Mouse (Mus musculus): Measurements from ENCODE around the gene Dnajb3. TPM values are rescaled to one million over a fixed set of nuclear protein-coding genes. Genes with fewer than 3 reads are reported as not detected.
"Not testable (repeated sequence)": the region's sequence is repeated elsewhere in the genome, so short reads cannot be mapped to it uniquely, and the experiment has no call there.

Dnajb3 gene
- polyA plus RNA-seq, 1 experiment from 2014 or later: 11.6 TPM

- Histone ChIP-seq H3K9ac (ENCODE audit: low read depth, low read length) (no peak overlapping the region), H3K36me3 (ENCODE audit: control insufficient read depth, insufficient read depth, low read length) (no peaks in the 10 kb centered on the region), H3K4me2 (ENCODE audit: low read length) (no peak overlapping the region), H3K27me3 (replicated peaks; ENCODE audit: control insufficient read depth, insufficient read depth, low read length) (no peaks in the 10 kb centered on the region), H3K9me3 (ENCODE audit: control insufficient read depth, low read length) (peaks cover 77% of the 10 kb centered on the region), H3K4me3 (ENCODE audit: low read length) (no peak overlapping the region), H3K4me1 (ENCODE audit: control insufficient read depth, insufficient read depth, low read depth, low read length) (no peaks in the 10 kb centered on the region), H3K27ac (ENCODE audit: low read depth, low read length) (no peak overlapping the region)
- ATAC-seq: no peak
- WGBS: 70% methylated on average over 7 of the region's 7 CpGs
These were observed 22.5 kb upstream of the Dnajb3 start for GRCm38 (mm10) chr1:88228121-88228520.

- 56% methylated on average over 2 of the region's 2 CpGs for WGBS
- Histone ChIP-seq H3K4me2 (ENCODE audit: low read length) (no peak overlapping the region), H3K27ac (ENCODE audit: low read depth, low read length) (no peak overlapping the region), H3K9me3 (ENCODE audit: control insufficient read depth, low read length) (peaks cover 71% of the 10 kb centered on the region), H3K27me3 (replicated peaks; ENCODE audit: control insufficient read depth, insufficient read depth, low read length) (no peaks in the 10 kb centered on the region), H3K4me3 (ENCODE audit: low read length) (no peak overlapping the region), H3K9ac (ENCODE audit: low read depth, low read length) (no peak overlapping the region), H3K4me1 (ENCODE audit: control insufficient read depth, insufficient read depth, low read depth, low read length) (no peaks in the 10 kb centered on the region), H3K36me3 (ENCODE audit: control insufficient read depth, insufficient read depth, low read length) (no peaks in the 10 kb centered on the region)
- no peak for ATAC-seq
These were observed 21.9 kb upstream of the Dnajb3 start for GRCm38 (mm10) chr1:88227482-88227881.

GRCm38 (mm10) chr1:88226670-88227379 lies 21.2 kb upstream of the Dnajb3 start, which contains the start of gene Mroh2a:
Mroh2a (plus strand) TSS chr1:88226986.
- Histone ChIP-seq H3K9ac (ENCODE audit: low read depth, low read length) (no peak within 1 kb of the TSS), H3K4me3 (ENCODE audit: low read length) (no peak within 1 kb of the TSS), H3K27ac (ENCODE audit: low read depth, low read length) (no peak within 1 kb of the TSS), H3K4me2 (ENCODE audit: low read length) (no peak within 1 kb of the TSS), H3K9me3 (ENCODE audit: control insufficient read depth, low read length) (peaks cover 68% of the 10 kb centered on the region), H3K36me3 (ENCODE audit: control insufficient read depth, insufficient read depth, low read length) (no peaks in the 10 kb centered on the region), H3K4me1 (ENCODE audit: control insufficient read depth, insufficient read depth, low read depth, low read length) (no peaks in the 10 kb centered on the region), H3K27me3 (replicated peaks; ENCODE audit: control insufficient read depth, insufficient read depth, low read length) (no peaks in the 10 kb centered on the region)
- ATAC-seq: no peak
- 59% methylated on average over 5 of the region's 5 CpGs for WGBS

GRCm38 (mm10) chr1:88225741-88226140 lies 20.2 kb upstream of the Dnajb3 start:
- H3K27me3 ChIP-seq (replicated peaks; ENCODE audit: control insufficient read depth, insufficient read depth, low read length): no peaks in the 10 kb centered on the region
- peaks cover 57% of the 10 kb centered on the region for H3K9me3 ChIP-seq (ENCODE audit: control insufficient read depth, low read length)
- H3K4me2 ChIP-seq (ENCODE audit: low read length): no peak overlapping the region
- no peak overlapping the region for H3K27ac ChIP-seq (ENCODE audit: low read depth, low read length)
- no peaks in the 10 kb centered on the region for H3K36me3 ChIP-seq (ENCODE audit: control insufficient read depth, insufficient read depth, low read length)
- no peak overlapping the region for H3K9ac ChIP-seq (ENCODE audit: low read depth, low read length)
- ATAC-seq: no peak
- no peaks in the 10 kb centered on the region for H3K4me1 ChIP-seq (ENCODE audit: control insufficient read depth, insufficient read depth, low read depth, low read length)
- no peak overlapping the region for H3K4me3 ChIP-seq (ENCODE audit: low read length)

GRCm38 (mm10) chr1:88225301-88225700 lies 19.7 kb upstream of the Dnajb3 start:
- WGBS: 41% methylated on average over 2 of the region's 2 CpGs
- H3K4me3 ChIP-seq (ENCODE audit: low read length); H3K36me3 ChIP-seq (ENCODE audit: control insufficient read depth, insufficient read depth, low read length); H3K27me3 ChIP-seq (replicated peaks; ENCODE audit: control insufficient read depth, insufficient read depth, low read length); ATAC-seq; H3K9ac ChIP-seq (ENCODE audit: low read depth, low read length); H3K27ac ChIP-seq (ENCODE audit: low read depth, low read length); H3K4me1 ChIP-seq (ENCODE audit: control insufficient read depth, insufficient read depth, low read depth, low read length); H3K4me2 ChIP-seq (ENCODE audit: low read length): not testable (repeated sequence)
- H3K9me3 ChIP-seq (ENCODE audit: control insufficient read depth, low read length): peaks cover 53% of the 10 kb centered on the region

- WGBS: 68% methylated on average over 2 of the region's 2 CpGs
- H3K9me3 ChIP-seq (ENCODE audit: control insufficient read depth, low read length): peaks cover 42% of the 10 kb centered on the region
- H3K4me2 ChIP-seq (ENCODE audit: low read length): no peak overlapping the region
- no peak overlapping the region for H3K9ac ChIP-seq (ENCODE audit: low read depth, low read length)
- no peaks in the 10 kb centered on the region for H3K4me1 ChIP-seq (ENCODE audit: control insufficient read depth, insufficient read depth, low read depth, low read length)
- no peak for ATAC-seq
- no peaks in the 10 kb centered on the region for H3K36me3 ChIP-seq (ENCODE audit: control insufficient read depth, insufficient read depth, low read length)
- H3K27me3 ChIP-seq (replicated peaks; ENCODE audit: control insufficient read depth, insufficient read depth, low read length): no peaks in the 10 kb centered on the region
- no peak overlapping the region for H3K27ac ChIP-seq (ENCODE audit: low read depth, low read length)
- no peak overlapping the region for H3K4me3 ChIP-seq (ENCODE audit: low read length)
These were observed 18.6 kb upstream of the Dnajb3 start for GRCm38 (mm10) chr1:88224029-88224776.

- Histone ChIP-seq H3K36me3 (ENCODE audit: control insufficient read depth, insufficient read depth, low read length) (no peaks in the 10 kb centered on the region), H3K9me3 (ENCODE audit: control insufficient read depth, low read length) (peaks cover 36% of the 10 kb centered on the region), H3K9ac (ENCODE audit: low read depth, low read length) (no peak overlapping the region), H3K27me3 (replicated peaks; ENCODE audit: control insufficient read depth, insufficient read depth, low read length) (no peaks in the 10 kb centered on the region), H3K4me2 (ENCODE audit: low read length) (no peak overlapping the region), H3K4me3 (ENCODE audit: low read length) (no peak overlapping the region), H3K27ac (ENCODE audit: low read depth, low read length) (no peak overlapping the region), H3K4me1 (ENCODE audit: control insufficient read depth, insufficient read depth, low read depth, low read length) (no peaks in the 10 kb centered on the region)
- 54% methylated on average over 1 of the region's 1 CpGs for WGBS
- no peak for ATAC-seq
These were observed 18.0 kb upstream of the Dnajb3 start for GRCm38 (mm10) chr1:88223591-88223990.

- not testable (repeated sequence) for H3K27ac ChIP-seq (ENCODE audit: low read depth, low read length); H3K36me3 ChIP-seq (ENCODE audit: control insufficient read depth, insufficient read depth, low read length); H3K9ac ChIP-seq (ENCODE audit: low read depth, low read length); H3K4me3 ChIP-seq (ENCODE audit: low read length); H3K4me1 ChIP-seq (ENCODE audit: control insufficient read depth, insufficient read depth, low read depth, low read length); ATAC-seq; H3K27me3 ChIP-seq (replicated peaks; ENCODE audit: control insufficient read depth, insufficient read depth, low read length); H3K4me2 ChIP-seq (ENCODE audit: low read length)
- peaks cover 31% of the 10 kb centered on the region for H3K9me3 ChIP-seq (ENCODE audit: control insufficient read depth, low read length)
These were observed 17.5 kb upstream of the Dnajb3 start for GRCm38 (mm10) chr1:88223011-88223515.

- ATAC-seq: no peak
These were observed 16.6 kb upstream of the Dnajb3 start for GRCm38 (mm10) chr1:88222216-88222615.

More at GRCm38 (mm10) chr1:88222216-88222615, 16.6 kb upstream of the Dnajb3 start:
- Histone ChIP-seq H3K36me3 (ENCODE audit: control insufficient read depth, insufficient read depth, low read length) (no peaks in the 10 kb centered on the region), H3K4me3 (ENCODE audit: low read length) (no peak overlapping the region), H3K27ac (ENCODE audit: low read depth, low read length) (no peak overlapping the region), H3K9me3 (ENCODE audit: control insufficient read depth, low read length) (peaks cover 28% of the 10 kb centered on the region), H3K4me1 (ENCODE audit: control insufficient read depth, insufficient read depth, low read depth, low read length) (no peaks in the 10 kb centered on the region), H3K9ac (ENCODE audit: low read depth, low read length) (no peak overlapping the region), H3K4me2 (ENCODE audit: low read length) (no peak overlapping the region), H3K27me3 (replicated peaks; ENCODE audit: control insufficient read depth, insufficient read depth, low read length) (no peaks in the 10 kb centered on the region)
- WGBS: 47% methylated on average over 2 of the region's 2 CpGs

Measured in hindbrain, embryonic 16.5 days (tissue).